Mouse (Mus musculus) embryonic facial prominence, embryonic 12.5 days (tissue): ENCODE results near the gene Asl. TPM values are rescaled to one million over a fixed set of nuclear protein-coding genes. Genes with fewer than 3 reads are reported as not detected.
A peak's percentile ranks its signal among the peaks of the same experiment; 100 is the strongest.
"Not testable (repeated sequence)": the region's sequence is repeated elsewhere in the genome, so short reads cannot be mapped to it uniquely, and the experiment has no call there.

Experiments
- ATAC-seq: fragments of 200-750 bp; cut with Nextera tagmentation; 2 replicates; pipeline ENCODE4 v1.8.0; 2017; ENCODE audit not compliant: insufficient number of reproducible peaks, insufficient read depth, low FRiP score, low TSS enrichment
- H3K27ac ChIP-seq: fragments of 300-500 bp; sonication (generic); 2 replicates; pipeline ENCODE4 v1.5.1; 2016; ENCODE audit warnings: mild to moderate bottlenecking
- H3K27me3 ChIP-seq: fragments of 300-500 bp; sonication (generic); 2 replicates; pipeline ENCODE4 v1.6.1; 2016; ENCODE audit warnings: mild to moderate bottlenecking, moderate library complexity
- H3K36me3 ChIP-seq: fragments of 300-500 bp; sonication (generic); 2 replicates; pipeline ENCODE4 v1.6.1; 2016; ENCODE audit warnings: mild to moderate bottlenecking
- H3K4me1 ChIP-seq: fragments of 300-500 bp; sonication (generic); 2 replicates; pipeline ENCODE4 v1.6.1; 2016
- H3K4me2 ChIP-seq: fragments of 300-500 bp; sonication (generic); replicated peaks from 2 replicates; pipeline ENCODE4 v1.6.1; 2016; ENCODE audit warnings: mild to moderate bottlenecking, moderate library complexity
- H3K4me3 ChIP-seq: fragments of 300-500 bp; sonication (generic); 2 replicates; pipeline ENCODE4 v1.5.1; 2016; ENCODE audit warnings: mild to moderate bottlenecking
- H3K9ac ChIP-seq: fragments of 300-500 bp; sonication (generic); 2 replicates; pipeline ENCODE4 v1.6.1; 2016; ENCODE audit warnings: mild to moderate bottlenecking, moderate library complexity
- H3K9me3 ChIP-seq: fragments of 300-500 bp; sonication (generic); 2 replicates; pipeline ENCODE4 v1.6.1; 2016; ENCODE audit warnings: mild to moderate bottlenecking, moderate library complexity
- WGBS: fragments of 180-500 bp; shearing (Covaris S2); methylation state at CpG from one replicate; pipeline ENCODE4 v1.1.7; 2016; 5-methylcytosine and 5-hydroxymethylcytosine counted together
- polyA plus RNA-seq: library from polyadenylated mRNA; unstranded; fragments of >200 nt; fragmentation: Nextera tagmentation; extraction: Ambion mirVana; gene quantifications from 2 replicates; pipeline ENCODE4 v1.2.1, GENCODE M21; 2016

The Asl gene
- polyA plus RNA-seq, 1 experiment from 2014 or later, result 24.0 TPM

DNA sequence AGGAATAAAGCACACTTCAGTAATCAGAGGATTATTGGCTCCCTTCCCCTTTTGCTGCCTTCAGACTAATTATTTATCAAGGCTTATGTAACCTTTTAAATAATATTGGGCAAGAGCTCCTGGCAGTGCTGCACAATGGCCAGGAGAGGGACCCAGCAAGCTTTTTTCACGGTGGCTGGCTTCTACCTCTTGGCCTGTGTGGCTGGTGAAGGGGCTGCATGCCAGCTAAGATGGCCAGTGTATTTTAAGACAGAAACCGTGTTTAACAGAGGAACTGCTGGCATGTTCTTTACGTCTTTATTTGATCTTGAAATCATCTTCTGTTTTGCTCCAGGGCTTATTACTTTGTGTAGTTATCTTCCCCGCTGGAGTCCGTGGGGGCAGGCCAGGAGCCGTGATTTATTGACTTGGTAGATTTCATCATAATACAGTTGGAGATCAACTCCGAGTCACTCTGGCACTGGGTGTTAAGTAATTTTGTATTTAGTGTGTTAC is 15.2 kb upstream of the Asl start:
- H3K4me1 ChIP-seq, result no peaks in the 10 kb centered on the region
- H3K4me3 ChIP-seq, result no peak overlapping the region
- 83% methylated on average over 7 of the region's 7 CpGs for WGBS
- ATAC-seq, result no peak
- H3K4me2 ChIP-seq, result no peak overlapping the region
- H3K27me3 ChIP-seq, result no peaks in the 10 kb centered on the region
- no peak overlapping the region for H3K27ac ChIP-seq
- H3K36me3 ChIP-seq, result peaks cover 64% of the 10 kb centered on the region
- H3K9me3 ChIP-seq, result no peaks in the 10 kb centered on the region
- no peak overlapping the region for H3K9ac ChIP-seq

DNA sequence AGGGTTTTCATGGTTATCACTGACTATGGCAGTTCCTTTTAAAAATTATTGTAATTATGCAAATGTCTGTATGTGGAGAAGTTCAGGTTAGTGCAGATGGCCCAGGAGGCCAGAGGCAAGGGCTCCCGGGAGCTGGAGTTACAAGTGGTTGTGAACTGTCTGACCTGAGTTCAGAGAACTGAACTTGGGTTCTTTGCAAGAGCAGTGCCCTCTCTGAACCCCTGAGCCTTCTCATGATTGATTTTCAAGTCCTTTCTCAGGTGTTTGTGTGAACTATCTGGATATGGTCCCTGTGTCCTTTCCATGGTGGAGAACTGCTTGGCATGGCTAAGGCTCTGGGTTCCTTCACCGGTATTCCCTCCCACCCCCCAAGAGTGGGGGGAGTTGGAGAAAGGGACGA is 14.7 kb upstream of the Asl start:
- Histone ChIP-seq H3K27me3 (no peaks in the 10 kb centered on the region), H3K4me1 (no peaks in the 10 kb centered on the region), H3K9ac (no peak overlapping the region), H3K4me2 (no peak overlapping the region), H3K36me3 (peaks cover 61% of the 10 kb centered on the region), H3K9me3 (no peaks in the 10 kb centered on the region), H3K27ac (no peak overlapping the region), H3K4me3 (no peak overlapping the region)
- ATAC-seq, result no peak
- WGBS, result 85% methylated on average over 3 of the region's 3 CpGs

DNA sequence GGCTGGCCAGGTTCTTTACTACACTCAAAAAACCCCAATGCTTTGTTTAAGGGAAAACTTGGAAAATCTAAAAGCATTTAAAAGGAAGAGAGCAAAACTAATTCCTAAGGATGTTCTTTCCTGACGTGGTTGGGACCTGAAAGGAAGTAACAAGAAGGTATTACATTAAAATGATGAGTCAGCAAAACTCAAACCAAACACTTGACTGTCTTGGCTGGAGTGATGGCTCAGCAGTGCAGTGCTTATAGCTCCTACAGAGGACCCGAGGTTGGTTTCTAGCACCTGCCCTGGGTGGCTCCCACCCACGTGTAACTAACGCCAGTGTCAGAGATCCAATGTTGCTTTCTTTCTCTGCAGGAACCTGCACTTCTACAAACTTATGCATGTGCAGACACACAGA is 12.2 kb upstream of the Asl start:
- Histone ChIP-seq H3K27ac (no peak overlapping the region), H3K36me3 (peaks cover 55% of the 10 kb centered on the region), H3K4me2 (no peak overlapping the region), H3K9me3 (no peaks in the 10 kb centered on the region), H3K27me3 (no peaks in the 10 kb centered on the region), H3K4me1 (no peaks in the 10 kb centered on the region), H3K4me3 (no peak overlapping the region), H3K9ac (no peak overlapping the region)
- WGBS, result 90% methylated on average over 4 of the region's 4 CpGs
- ATAC-seq, result no peak

DNA sequence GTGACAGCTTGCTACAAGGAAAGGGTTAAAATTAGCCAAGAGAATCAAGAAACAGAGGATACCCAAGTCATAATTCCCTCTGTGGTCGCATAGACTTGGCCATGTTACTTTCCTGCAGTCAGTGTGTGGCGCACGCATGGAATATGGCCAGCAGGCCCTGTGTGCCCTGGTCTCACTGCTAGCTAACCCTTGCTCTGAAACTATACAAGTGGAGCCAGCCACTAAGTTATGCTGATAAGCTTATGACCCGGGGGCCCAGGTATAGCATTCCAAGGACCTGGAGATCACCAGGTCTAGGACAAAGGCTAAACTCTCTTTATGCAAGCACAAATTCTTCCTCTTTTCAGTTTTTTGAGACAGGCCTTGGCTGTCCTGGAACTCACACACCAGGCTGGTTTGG is 11.8 kb upstream of the Asl start:
- 90% methylated on average over 4 of the region's 4 CpGs for WGBS
- Histone ChIP-seq H3K9me3 (no peaks in the 10 kb centered on the region), H3K4me3 (no peak overlapping the region), H3K27ac (no peak overlapping the region), H3K36me3 (peaks cover 53% of the 10 kb centered on the region), H3K9ac (no peak overlapping the region), H3K27me3 (no peaks in the 10 kb centered on the region), H3K4me1 (no peaks in the 10 kb centered on the region), H3K4me2 (no peak overlapping the region)
- no peak for ATAC-seq

DNA sequence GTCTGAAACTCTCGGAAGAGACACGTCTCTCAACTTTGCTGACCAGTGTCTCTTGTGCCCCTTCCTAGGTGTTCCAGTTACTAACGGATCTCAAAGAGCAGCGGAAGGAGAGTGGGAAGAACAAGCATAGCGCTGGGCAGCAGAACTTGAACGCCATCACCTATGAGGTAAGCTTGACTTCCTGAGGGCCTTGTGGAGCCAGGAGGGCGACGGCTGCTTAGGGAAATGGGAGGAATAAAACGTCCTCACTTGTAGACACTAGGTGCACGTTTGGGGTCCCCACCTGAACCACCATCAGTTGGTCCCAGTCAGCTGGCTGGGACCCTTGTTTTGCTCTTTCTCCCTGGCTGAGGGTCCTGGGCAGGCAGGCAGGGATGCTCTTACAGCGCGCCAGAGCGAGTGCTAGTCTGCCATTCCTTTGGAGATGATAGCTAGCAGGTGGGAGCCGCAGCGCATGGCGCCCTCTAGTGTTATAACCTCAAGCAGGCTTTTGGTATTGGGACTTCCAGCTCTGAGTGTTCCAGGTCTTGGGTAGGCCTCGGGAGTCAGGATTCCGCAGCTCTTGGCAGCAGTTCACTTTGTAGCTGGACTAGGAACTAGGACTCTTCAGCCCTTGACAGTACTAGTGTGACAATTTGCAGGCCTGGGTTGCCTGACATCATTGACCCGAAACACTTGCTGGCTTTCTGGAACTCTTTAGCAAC is 8.9 kb upstream of the Asl start:
- H3K4me2 ChIP-seq, result no peak overlapping the region
- peaks cover 39% of the 10 kb centered on the region for H3K36me3 ChIP-seq
- WGBS, result 64% methylated on average over 19 of the region's 19 CpGs

DNA sequence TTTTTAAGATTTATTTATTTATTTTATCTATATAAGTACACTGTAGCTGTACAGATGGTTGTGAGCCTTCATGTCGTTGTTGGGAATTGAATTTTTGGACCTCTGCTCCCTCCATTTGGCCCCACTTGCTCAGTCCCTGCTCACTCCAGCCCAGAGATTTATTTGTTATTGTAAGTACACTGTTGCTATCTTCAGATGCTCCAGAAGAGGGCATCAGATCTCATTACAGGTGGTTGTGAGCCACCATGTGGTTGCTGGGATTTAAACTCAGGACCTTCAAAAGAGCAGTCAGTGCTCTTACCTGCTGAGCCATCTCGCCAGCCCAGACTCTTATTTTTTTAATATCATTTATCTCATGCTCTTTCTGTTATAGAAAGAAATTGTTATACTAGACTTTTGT is 7.3 kb upstream of the Asl start:
- not testable (repeated sequence) for H3K4me2 ChIP-seq, H3K4me1 ChIP-seq, H3K27me3 ChIP-seq, H3K4me3 ChIP-seq, H3K9me3 ChIP-seq, H3K9ac ChIP-seq, H3K27ac ChIP-seq, ATAC-seq
- H3K36me3 ChIP-seq, result peaks cover 29% of the 10 kb centered on the region
- 63% methylated on average over 2 of the region's 2 CpGs for WGBS

More for the DNA sequence above, 8.9 kb upstream of the Asl start:
- H3K9ac ChIP-seq, result no peak overlapping the region
- H3K4me3 ChIP-seq, result no peak overlapping the region
- no peaks in the 10 kb centered on the region for H3K27me3 ChIP-seq
- H3K4me1 ChIP-seq, result no peaks in the 10 kb centered on the region
- no peak for ATAC-seq
- H3K9me3 ChIP-seq, result no peaks in the 10 kb centered on the region
- H3K27ac ChIP-seq, result no peak overlapping the region

DNA sequence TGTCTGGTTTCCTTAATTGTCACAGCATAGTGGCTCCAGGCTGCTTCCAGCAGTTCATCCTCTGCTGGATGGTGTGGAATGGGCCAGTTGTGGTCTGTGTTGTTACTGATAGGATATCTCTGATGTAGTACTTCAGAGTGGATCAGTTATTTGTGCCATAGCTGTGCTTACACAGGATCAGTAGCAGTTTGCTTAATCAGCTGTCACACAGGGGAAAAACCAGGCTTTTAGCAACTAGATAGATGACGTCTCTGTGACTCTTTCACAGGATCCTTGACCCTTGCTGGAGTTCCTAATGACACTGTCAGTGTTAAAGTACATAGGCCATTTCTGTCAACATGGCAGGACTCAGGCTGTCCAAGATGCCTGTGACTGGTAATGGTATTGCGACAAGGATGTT is 4.8 kb upstream of the Asl start:
- H3K9me3 ChIP-seq, result no peaks in the 10 kb centered on the region
- no peak for ATAC-seq
- no peak overlapping the region for H3K9ac ChIP-seq
- no peak overlapping the region for H3K27ac ChIP-seq
- H3K4me1 ChIP-seq, result 0 out of 2 replicates have a peak, but pooled peaks cover 6% of the 10 kb centered on the region
- H3K4me3 ChIP-seq, result no peak overlapping the region
- no peak overlapping the region for H3K4me2 ChIP-seq
- H3K36me3 ChIP-seq, result peaks cover 11% of the 10 kb centered on the region
- WGBS, result 79% methylated on average over 2 of the region's 2 CpGs
- H3K27me3 ChIP-seq, result no peaks in the 10 kb centered on the region

DNA sequence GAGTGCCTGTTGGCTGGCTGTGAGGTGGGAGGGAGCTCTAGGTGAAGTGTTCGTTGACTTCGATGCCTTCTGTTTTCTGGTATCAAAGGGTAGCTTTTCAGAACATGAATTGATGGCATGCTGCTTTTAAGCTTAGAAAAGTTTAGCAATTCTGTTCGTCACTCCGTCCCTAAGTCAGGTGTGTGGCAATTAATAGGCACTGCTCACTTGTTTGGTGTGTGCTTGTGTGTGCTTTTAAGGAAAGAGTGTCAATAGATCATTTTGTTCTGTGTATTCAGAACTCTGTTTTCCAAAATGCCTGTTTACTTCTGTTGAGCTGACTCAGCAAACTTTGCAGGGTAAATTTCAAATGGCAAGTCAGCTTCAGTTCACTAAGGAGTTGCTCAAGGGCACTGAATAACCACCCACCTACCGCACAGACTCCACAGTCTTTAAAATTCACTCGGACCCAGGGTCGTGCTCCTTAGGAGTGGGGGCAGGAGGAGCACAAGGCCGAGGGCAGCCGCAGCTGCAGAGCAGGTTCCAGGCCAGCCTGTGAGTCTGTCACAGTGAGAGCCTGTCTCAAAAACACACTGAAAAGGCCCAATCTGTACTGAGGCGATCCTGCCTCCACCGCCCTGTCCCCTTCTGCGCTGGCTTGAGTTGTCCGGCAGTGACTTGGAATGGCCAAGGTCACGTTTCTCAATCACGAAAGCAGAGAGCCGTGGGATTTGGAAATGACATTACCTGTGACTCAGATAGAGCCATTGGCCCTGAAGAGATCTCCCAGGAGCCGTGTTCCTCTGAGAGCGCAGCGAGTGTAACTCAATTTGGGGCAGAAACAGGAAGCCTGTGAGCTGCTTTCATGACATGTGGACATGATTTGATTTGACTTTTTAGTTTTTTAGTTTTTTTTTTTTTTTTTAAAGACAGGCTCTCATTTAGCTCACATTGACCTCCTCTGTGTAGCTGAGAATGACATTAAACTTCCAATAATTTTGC is 2.7 kb upstream of the Asl start:
- Histone ChIP-seq H3K9ac (no peak overlapping the region), H3K36me3 (0 out of 2 replicates have a peak, but pooled peaks cover 7% of the 10 kb centered on the region), H3K4me1 (0 out of 2 replicates have a peak, but pooled peaks cover 6% of the 10 kb centered on the region), H3K4me2 (no peak overlapping the region), H3K27me3 (no peaks in the 10 kb centered on the region), H3K27ac (no peak overlapping the region), H3K9me3 (no peaks in the 10 kb centered on the region), H3K4me3 (no peak overlapping the region)
- WGBS, result 90% methylated on average over 19 of the region's 19 CpGs
- ATAC-seq, result no peak

DNA sequence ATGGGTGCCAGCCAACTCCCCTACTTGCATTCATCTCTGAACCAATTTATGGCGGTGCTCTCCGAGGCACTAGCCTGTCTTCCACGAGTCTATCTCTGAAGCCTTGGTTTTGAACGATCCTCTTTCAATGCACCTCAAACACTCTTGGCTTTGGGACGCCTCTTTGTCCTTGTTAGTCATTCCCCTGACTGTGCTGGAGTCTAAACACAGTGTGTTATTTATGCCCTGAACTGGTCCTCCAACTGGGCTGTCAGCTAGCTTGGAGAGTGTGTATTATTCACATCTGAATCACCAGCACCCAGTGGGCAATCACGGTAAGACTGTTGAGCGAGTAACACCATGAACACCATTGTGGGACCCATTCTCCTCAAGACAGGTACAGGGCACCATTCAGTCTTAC is 1.4 kb downstream of the Asl start:
- H3K36me3 ChIP-seq, result no peaks in the 10 kb centered on the region
- H3K4me1 ChIP-seq, result 0 out of 2 replicates have a peak, but pooled peaks cover 6% of the 10 kb centered on the region
- no peak for ATAC-seq
- H3K9ac ChIP-seq, result no peak overlapping the region
- H3K4me2 ChIP-seq, result no peak overlapping the region
- H3K27ac ChIP-seq, result no peak overlapping the region
- 89% methylated on average over 7 of the region's 7 CpGs for WGBS
- H3K27me3 ChIP-seq, result no peaks in the 10 kb centered on the region
- no peak overlapping the region for H3K4me3 ChIP-seq
- no peaks in the 10 kb centered on the region for H3K9me3 ChIP-seq

DNA sequence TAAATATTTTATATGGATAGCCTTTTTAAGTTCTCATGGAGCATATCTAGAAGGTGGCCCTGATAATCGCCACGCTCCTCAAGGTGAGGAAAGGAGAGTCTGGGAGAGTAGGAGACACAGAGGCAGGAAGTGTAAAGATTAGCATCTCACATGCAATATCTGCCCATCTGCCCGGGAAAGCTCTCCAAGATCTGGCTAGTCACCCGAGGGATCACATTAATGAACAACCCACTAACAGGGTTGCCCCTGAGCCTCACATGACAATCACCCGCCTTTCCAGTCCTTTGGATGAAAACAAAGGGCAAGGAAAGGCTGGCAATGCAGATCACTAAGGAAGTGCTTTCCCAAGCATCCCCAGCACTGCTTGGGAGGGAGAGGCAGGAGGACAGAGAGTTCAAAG is 1.9 kb downstream of the Asl start:
- Histone ChIP-seq H3K4me3 (no peak overlapping the region), H3K36me3 (no peaks in the 10 kb centered on the region), H3K4me2 (no peak overlapping the region), H3K27me3 (no peaks in the 10 kb centered on the region), H3K9ac (no peak overlapping the region), H3K4me1 (0 out of 2 replicates have a peak, but pooled peaks cover 6% of the 10 kb centered on the region), H3K27ac (no peak overlapping the region), H3K9me3 (no peaks in the 10 kb centered on the region)
- WGBS, result 73% methylated on average over 5 of the region's 5 CpGs
- no peak for ATAC-seq

DNA sequence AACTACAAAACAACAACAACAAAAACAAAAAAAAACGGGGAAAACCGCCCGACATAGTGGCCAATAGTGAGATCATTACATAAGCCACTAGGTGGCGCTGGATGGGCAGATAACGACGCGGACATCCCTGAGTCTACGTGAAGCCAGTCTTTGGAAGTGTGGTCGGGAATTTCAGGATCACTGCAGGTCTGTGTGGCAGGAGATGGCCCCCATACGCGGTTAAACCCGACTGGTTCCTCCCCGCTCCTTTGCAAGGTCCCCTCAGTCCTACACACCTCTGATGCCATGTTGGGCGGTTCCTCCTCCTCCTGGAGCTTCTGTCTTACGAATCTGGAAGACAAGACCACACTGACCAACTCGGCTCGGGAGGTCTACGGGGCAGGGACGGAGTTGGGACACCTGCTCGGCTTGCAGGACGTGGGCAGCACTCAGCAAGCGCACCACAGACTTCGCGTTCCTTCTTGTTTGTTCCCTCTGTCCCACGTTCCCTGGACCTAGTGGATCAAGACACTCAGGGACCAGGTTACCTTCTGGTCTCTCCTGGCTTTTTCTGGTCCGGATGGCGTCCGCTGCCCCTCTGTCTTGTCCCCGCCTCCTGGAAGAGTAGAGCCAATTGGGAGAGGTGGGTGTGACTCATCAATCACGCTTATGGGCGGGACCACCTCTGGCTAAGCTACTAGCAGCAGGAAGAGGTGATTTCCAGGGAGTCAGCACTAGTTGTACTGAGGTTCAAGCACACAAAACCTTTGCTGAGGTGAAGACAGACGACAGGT is 5.1 kb downstream of the Asl start:
- Histone ChIP-seq H3K9me3 (no peaks in the 10 kb centered on the region), H3K27me3 (no peaks in the 10 kb centered on the region), H3K4me3 (peak overlapping the region; percentile 58), H3K9ac (peak overlapping the region; percentile 60), H3K4me1 (peaks cover 7% of the 10 kb centered on the region; the same call in 1 of the 2 replicates), H3K4me2 (peak overlapping the region; percentile 86), H3K27ac (peak overlapping the region; percentile 63), H3K36me3 (no peaks in the 10 kb centered on the region)
- peak; percentile 81 for ATAC-seq
- under 1% methylated on average over 32 of the region's 32 CpGs for WGBS
